Mouse (Mus musculus) lung, embryonic 14.5 days (tissue): Measurements from ENCODE around the gene Gsap. TPM values are rescaled to one million over a fixed set of nuclear protein-coding genes. Genes with fewer than 3 reads are reported as not detected.

Experiments
- ATAC-seq: fragments of 200-750 bp; cut with Nextera tagmentation; 2 replicates; pipeline ENCODE4 v1.8.0; 2017; ENCODE audit warnings: mild to moderate bottlenecking, moderate TSS enrichment, moderate library complexity; ENCODE audit not compliant: insufficient read depth
- DNase-seq: peaks from one replicate; pipeline ENCODE4 v3.0.0-alpha.2; 2015
- H3K27ac ChIP-seq: fragments of 300-500 bp; sonication (generic); 2 replicates; pipeline ENCODE4 v1.5.1; 2014; ENCODE audit warnings: low read depth, mild to moderate bottlenecking, moderate library complexity
- H3K27me3 ChIP-seq: fragments of 300-500 bp; sonication (generic); 2 replicates; pipeline ENCODE4 v1.6.1; 2014; ENCODE audit warnings: low read length, control low read depth; ENCODE audit not compliant: insufficient read depth
- H3K36me3 ChIP-seq: fragments of 300-500 bp; sonication (generic); 2 replicates; pipeline ENCODE4 v1.6.1; 2014; ENCODE audit warnings: control low read depth; ENCODE audit not compliant: insufficient read depth
- H3K4me1 ChIP-seq: fragments of 300-500 bp; sonication (generic); 2 replicates; pipeline ENCODE4 v1.6.1; 2014; ENCODE audit warnings: antibody characterized with exemption, control low read depth; ENCODE audit not compliant: insufficient read depth
- H3K4me2 ChIP-seq: fragments of 300-500 bp; sonication (generic); 2 replicates; pipeline ENCODE4 v1.6.1; 2014; ENCODE audit warnings: mild to moderate bottlenecking
- H3K4me3 ChIP-seq: fragments of 300-500 bp; sonication (generic); 2 replicates; pipeline ENCODE4 v1.5.1; 2014; ENCODE audit warnings: low read depth, low read length
- H3K9ac ChIP-seq: fragments of 300-500 bp; sonication (generic); 2 replicates; pipeline ENCODE4 v1.6.1; 2014
- H3K9me3 ChIP-seq: fragments of 300-500 bp; sonication (generic); 2 replicates; pipeline ENCODE4 v1.6.1; 2016; ENCODE audit warnings: low read depth, low read length, control low read depth
- CTCF ChIP-seq: IDR thresholded peaks from 2 replicates; pipeline ENCODE4 v1.5.1; 2016; ENCODE audit warnings: antibody characterized with exemption, low read depth
- WGBS: fragments of 180-500 bp; shearing (Covaris S2); extraction: QIAGEN DNeasy Blood & Tissue Kit; methylation state at CpG from one replicate; pipeline ENCODE4 v1.1.7; 2014; 5-methylcytosine and 5-hydroxymethylcytosine counted together
- polyA plus RNA-seq: library from polyadenylated mRNA; unstranded; fragments of >200 nt; fragmentation: Nextera tagmentation; extraction: Ambion mirVana; gene quantifications from 2 replicates; pipeline ENCODE4 v1.2.1, GENCODE M21; 2014

The Gsap gene
- polyA plus RNA-seq, 1 experiment from 2014 or later: 2.0 TPM

- ATAC-seq: no peak
- H3K9me3 ChIP-seq: no peaks in the 10 kb centered on the region
- TF ChIP-seq CTCF: no peak
Observed at GRCm38 (mm10) chr5:21351678-21352077, 165.6 kb downstream of the Gsap start.

GRCm38 (mm10) chr5:21358648-21359047 is 172.6 kb downstream of the Gsap start:
- ATAC-seq: no peak
- Histone ChIP-seq H3K4me3 (no peak overlapping the region), H3K9ac (no peak overlapping the region), H3K36me3 (no peaks in the 10 kb centered on the region), H3K27ac (no peak overlapping the region), H3K4me2 (no peak overlapping the region), H3K27me3 (no peaks in the 10 kb centered on the region), H3K4me1 (no peaks in the 10 kb centered on the region), H3K9me3 (no peaks in the 10 kb centered on the region)
- no peak for DNase-seq
- TF ChIP-seq CTCF: no peak
- WGBS: 73% methylated on average over 3 of the region's 3 CpGs

More at GRCm38 (mm10) chr5:21351678-21352077, 165.6 kb downstream of the Gsap start:
- no peak overlapping the region for H3K4me2 ChIP-seq
- no peak overlapping the region for H3K4me3 ChIP-seq
- no peaks in the 10 kb centered on the region for H3K36me3 ChIP-seq
- H3K27ac ChIP-seq: no peak overlapping the region
- no peak overlapping the region for H3K9ac ChIP-seq
- DNase-seq: no peak
- no peaks in the 10 kb centered on the region for H3K27me3 ChIP-seq
- no peaks in the 10 kb centered on the region for H3K4me1 ChIP-seq

DNA sequence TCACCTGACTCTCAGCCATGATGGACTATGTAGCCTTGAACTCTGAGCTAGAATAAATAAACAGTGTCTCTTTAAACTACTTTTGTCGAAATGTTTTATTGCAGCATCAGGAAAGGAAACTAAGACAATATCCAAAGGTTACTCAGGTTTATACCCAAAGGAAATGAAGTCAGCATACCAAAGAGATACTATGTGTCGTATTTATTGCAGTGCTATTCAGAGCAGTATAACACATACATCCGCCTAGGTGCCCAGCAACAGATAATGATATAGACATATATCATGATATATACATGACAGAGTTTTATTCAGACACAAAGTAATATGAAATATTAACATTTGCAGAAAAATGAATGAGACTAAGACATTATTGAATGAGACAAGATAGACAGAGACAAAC is 177.3 kb downstream of the Gsap start:
- TF ChIP-seq CTCF: no peak
- DNase-seq: no peak
- ATAC-seq: no peak
- no peaks in the 10 kb centered on the region for H3K27me3 ChIP-seq
- no peak overlapping the region for H3K9ac ChIP-seq
- 57% methylated on average over 3 of the region's 3 CpGs for WGBS
- H3K9me3 ChIP-seq: no peaks in the 10 kb centered on the region
- H3K4me2 ChIP-seq: no peak overlapping the region
- H3K4me1 ChIP-seq: no peaks in the 10 kb centered on the region
- no peak overlapping the region for H3K27ac ChIP-seq
- no peak overlapping the region for H3K4me3 ChIP-seq
- H3K36me3 ChIP-seq: no peaks in the 10 kb centered on the region

Other genes starting within 250 kb of the Gsap start
- 6.8 and 9.0 TPM in 2 replicates for gene Rsbn1l, start 229.9 kb upstream of the Gsap start, polyA plus RNA-seq
- 31.1 and 33.1 TPM in 2 replicates for gene Ptpn12, start 130.3 kb upstream of the Gsap start, polyA plus RNA-seq
- 1.6 and 2.1 TPM in 2 replicates for gene Fgl2, start 186.4 kb downstream of the Gsap start, polyA plus RNA-seq
- gene Ccdc146, start 238.4 kb downstream of the Gsap start, polyA plus RNA-seq: 0.09 and 0.18 TPM in 2 replicates
- 5.7 and 5.9 TPM in 2 replicates for gene Fam185a, start 238.7 kb downstream of the Gsap start, polyA plus RNA-seq